Mouse (Mus musculus): ENCODE data around the gene Gpr84. TPM values are rescaled to one million over a fixed set of nuclear protein-coding genes. Genes with fewer than 3 reads are reported as not detected.
"Not testable (repeated sequence)": the region's sequence is repeated elsewhere in the genome, so short reads cannot be mapped to it uniquely, and the experiment has no call there.

Gpr84 gene
- polyA plus RNA-seq, 1 experiment from 2014 or later = 0.24 TPM

DNA sequence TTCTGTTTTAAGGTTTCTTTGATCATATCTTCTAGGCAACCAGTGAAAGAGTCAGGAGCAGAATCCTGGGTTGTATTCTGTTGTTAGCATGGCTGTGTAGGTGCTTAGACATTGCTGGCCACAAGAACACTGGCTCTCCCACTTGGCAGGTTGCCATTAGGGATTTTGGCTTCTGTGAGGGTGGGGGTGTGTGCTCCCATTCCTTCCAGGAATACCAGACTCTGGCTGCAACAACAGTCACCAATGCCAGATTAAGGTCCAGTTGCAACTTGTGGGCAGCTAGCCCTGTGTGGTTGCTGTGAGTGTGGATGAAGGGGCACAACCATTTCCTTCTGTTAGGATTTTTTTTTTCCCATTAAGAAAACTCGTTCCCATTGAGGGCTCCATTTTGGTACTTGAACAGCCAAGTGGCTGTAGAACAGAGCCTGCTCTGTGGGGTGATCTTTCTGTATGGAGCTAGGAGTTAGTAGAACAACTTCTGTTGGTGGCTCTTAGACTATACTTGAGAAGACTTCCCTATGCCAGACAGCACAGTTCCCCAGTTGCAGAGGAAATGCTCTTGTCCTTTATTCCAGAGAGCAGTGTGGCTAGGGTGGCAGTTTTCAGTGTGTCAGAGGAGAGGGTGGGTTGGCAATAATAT lies 24.5 kb downstream of the Gpr84 start:
- peaks cover 13% of the 10 kb centered on the region for H3K4me1 ChIP-seq (replicated peaks; ENCODE audit: control insufficient read depth, insufficient read depth, low read length)
- H3K9me3 ChIP-seq (ENCODE audit: control insufficient read depth, low read length) = no peaks in the 10 kb centered on the region
- no peaks in the 10 kb centered on the region for H3K27me3 ChIP-seq (replicated peaks; ENCODE audit: control insufficient read depth, insufficient read depth, low read length)
- no peak overlapping the region for H3K4me3 ChIP-seq (replicated peaks; ENCODE audit: low read length)
- H3K4me2 ChIP-seq (ENCODE audit: low read length) = no peak overlapping the region
- H3K36me3 ChIP-seq (ENCODE audit: control insufficient read depth, insufficient read depth) = no peaks in the 10 kb centered on the region
- no peak overlapping the region for H3K9ac ChIP-seq (replicated peaks; ENCODE audit: low read depth, low read length)
- peak; percentile 84 for ATAC-seq
- WGBS = 30% methylated on average over 1 of the region's 1 CpGs
- H3K27ac ChIP-seq (ENCODE audit: low read length) = peak overlapping the region; percentile 61

DNA sequence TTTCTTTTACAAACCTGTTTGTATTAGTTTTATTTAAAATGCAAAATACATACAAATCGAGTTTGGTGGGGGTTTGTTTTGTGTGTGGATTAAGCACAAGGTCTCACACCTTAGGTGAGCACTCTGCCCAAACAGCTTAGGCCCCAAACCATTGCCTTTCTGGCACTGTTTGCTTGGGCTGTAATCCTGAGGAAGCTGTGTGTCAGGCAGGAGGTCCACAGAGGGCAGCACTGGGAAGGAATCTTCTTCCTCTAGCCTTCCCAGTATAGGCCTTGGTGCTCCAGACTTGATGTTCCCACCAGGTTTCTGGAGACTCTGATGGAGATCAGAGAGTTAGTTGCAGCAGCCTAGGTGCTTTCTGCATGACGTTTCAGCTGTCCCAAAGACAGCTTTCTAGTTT lies 25.8 kb downstream of the Gpr84 start:
- no peak overlapping the region for H3K9ac ChIP-seq (replicated peaks; ENCODE audit: low read depth, low read length)
- no peak overlapping the region for H3K4me3 ChIP-seq (replicated peaks; ENCODE audit: low read length)
- no peaks in the 10 kb centered on the region for H3K27me3 ChIP-seq (replicated peaks; ENCODE audit: control insufficient read depth, insufficient read depth, low read length)
- no peaks in the 10 kb centered on the region for H3K9me3 ChIP-seq (ENCODE audit: control insufficient read depth, low read length)
- ATAC-seq = no peak
- WGBS = 40% methylated on average over 2 of the region's 2 CpGs
- peaks cover 13% of the 10 kb centered on the region for H3K4me1 ChIP-seq (replicated peaks; ENCODE audit: control insufficient read depth, insufficient read depth, low read length)
- no peak overlapping the region for H3K27ac ChIP-seq (ENCODE audit: low read length)
- H3K4me2 ChIP-seq (ENCODE audit: low read length) = no peak overlapping the region
- H3K36me3 ChIP-seq (ENCODE audit: control insufficient read depth, insufficient read depth) = no peaks in the 10 kb centered on the region

GRCm38 (mm10) chr15:103284066-103284465 lies 26.3 kb downstream of the Gpr84 start:
- no peaks in the 10 kb centered on the region for H3K9me3 ChIP-seq (ENCODE audit: control insufficient read depth, low read length)
- no peak overlapping the region for H3K9ac ChIP-seq (replicated peaks; ENCODE audit: low read depth, low read length)
- no peaks in the 10 kb centered on the region for H3K27me3 ChIP-seq (replicated peaks; ENCODE audit: control insufficient read depth, insufficient read depth, low read length)
- H3K4me2 ChIP-seq (ENCODE audit: low read length) = no peak overlapping the region
- no peak overlapping the region for H3K27ac ChIP-seq (ENCODE audit: low read length)
- no peak overlapping the region for H3K4me3 ChIP-seq (replicated peaks; ENCODE audit: low read length)
- 47% methylated on average over 3 of the region's 3 CpGs for WGBS
- no peak for ATAC-seq
- H3K4me1 ChIP-seq (replicated peaks; ENCODE audit: control insufficient read depth, insufficient read depth, low read length) = peaks cover 13% of the 10 kb centered on the region
- no peaks in the 10 kb centered on the region for H3K36me3 ChIP-seq (ENCODE audit: control insufficient read depth, insufficient read depth)

DNA sequence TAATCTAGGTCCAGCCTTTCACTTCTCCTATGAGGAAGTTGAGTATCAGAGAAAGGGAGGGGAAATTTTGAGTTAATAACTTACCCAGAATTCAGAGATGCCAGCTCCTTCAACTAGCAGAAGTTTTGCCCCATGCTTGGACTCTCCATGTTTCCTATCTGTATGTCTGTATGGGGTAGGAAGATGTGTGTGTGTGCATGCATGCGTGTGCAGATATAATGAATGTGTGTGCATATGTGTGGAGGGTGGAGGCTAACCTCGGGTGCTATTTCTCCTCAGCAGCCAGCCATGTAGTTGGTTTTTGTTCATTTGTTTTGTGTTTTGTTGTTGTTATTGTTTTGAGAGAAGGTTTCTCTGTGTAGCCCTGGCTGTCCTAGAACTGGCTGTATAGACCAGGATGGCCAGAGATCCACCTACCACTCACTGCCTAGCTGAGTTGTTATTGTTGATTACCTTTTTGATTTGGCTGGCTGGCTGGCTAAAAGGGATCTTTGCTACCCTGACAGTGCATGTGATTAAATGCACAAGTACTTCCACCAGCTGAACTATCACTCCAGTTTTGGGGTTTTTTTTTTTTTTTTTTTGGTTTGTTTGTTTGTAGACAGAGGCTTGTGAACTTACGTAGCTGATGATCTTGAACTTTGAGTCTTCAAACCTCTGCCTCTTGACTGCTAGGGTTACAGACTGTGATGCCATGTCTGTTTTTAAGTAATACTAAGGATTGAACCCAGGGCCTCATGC lies 28.8 kb downstream of the Gpr84 start:
- no peak for ATAC-seq
- WGBS = 96% methylated on average over 3 of the region's 3 CpGs

DNA sequence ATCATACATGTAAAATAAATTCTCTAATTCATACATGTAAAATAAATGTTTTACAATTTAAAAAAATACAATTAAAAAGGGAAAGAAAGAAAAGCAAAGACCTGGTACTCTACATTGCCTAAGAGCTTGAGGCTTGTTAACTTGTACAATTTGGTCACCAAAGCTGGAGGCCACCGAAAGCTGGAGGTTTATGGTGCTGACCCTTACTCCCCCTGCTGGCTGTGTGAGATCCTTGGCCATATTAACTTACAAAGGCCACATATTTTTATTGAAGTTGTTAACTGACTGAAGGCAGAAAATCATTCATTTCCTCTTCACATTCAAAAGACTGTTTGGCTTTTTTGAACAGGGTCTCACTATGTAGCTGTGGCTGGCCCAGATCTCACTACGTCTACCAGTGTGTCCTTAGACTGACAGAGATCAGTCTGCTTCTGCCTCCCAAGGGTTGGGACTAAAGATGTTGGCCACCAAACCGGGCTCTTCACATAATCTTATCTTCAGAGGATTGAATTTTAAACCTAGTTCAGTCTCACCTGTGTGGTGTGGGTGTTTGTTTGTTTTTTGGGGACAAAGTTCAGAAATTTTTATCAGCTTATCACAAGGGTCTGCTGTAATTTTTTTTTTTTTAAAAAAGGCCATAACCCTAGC lies 29.5 kb downstream of the Gpr84 start:
- 72% methylated on average over 3 of the region's 3 CpGs for WGBS
- no peaks in the 10 kb centered on the region for H3K9me3 ChIP-seq (ENCODE audit: control insufficient read depth, low read length)
- no peak overlapping the region for H3K4me2 ChIP-seq (ENCODE audit: low read length)
- no peak overlapping the region for H3K27ac ChIP-seq (ENCODE audit: low read length)
- ATAC-seq = no peak
- H3K4me1 ChIP-seq (replicated peaks; ENCODE audit: control insufficient read depth, insufficient read depth, low read length) = peaks cover 10% of the 10 kb centered on the region
- H3K9ac ChIP-seq (replicated peaks; ENCODE audit: low read depth, low read length) = no peak overlapping the region
- no peak overlapping the region for H3K4me3 ChIP-seq (replicated peaks; ENCODE audit: low read length)
- H3K27me3 ChIP-seq (replicated peaks; ENCODE audit: control insufficient read depth, insufficient read depth, low read length) = no peaks in the 10 kb centered on the region
- no peaks in the 10 kb centered on the region for H3K36me3 ChIP-seq (ENCODE audit: control insufficient read depth, insufficient read depth)

More for the DNA sequence above, 28.8 kb downstream of the Gpr84 start:
- Histone ChIP-seq H3K4me3 (replicated peaks; ENCODE audit: low read length) (no peak overlapping the region), H3K9me3 (ENCODE audit: control insufficient read depth, low read length) (no peaks in the 10 kb centered on the region), H3K27me3 (replicated peaks; ENCODE audit: control insufficient read depth, insufficient read depth, low read length) (no peaks in the 10 kb centered on the region), H3K27ac (ENCODE audit: low read length) (no peak overlapping the region), H3K4me1 (replicated peaks; ENCODE audit: control insufficient read depth, insufficient read depth, low read length) (peaks cover 13% of the 10 kb centered on the region), H3K4me2 (ENCODE audit: low read length) (no peak overlapping the region), H3K36me3 (ENCODE audit: control insufficient read depth, insufficient read depth) (no peaks in the 10 kb centered on the region), H3K9ac (replicated peaks; ENCODE audit: low read depth, low read length) (no peak overlapping the region)

DNA sequence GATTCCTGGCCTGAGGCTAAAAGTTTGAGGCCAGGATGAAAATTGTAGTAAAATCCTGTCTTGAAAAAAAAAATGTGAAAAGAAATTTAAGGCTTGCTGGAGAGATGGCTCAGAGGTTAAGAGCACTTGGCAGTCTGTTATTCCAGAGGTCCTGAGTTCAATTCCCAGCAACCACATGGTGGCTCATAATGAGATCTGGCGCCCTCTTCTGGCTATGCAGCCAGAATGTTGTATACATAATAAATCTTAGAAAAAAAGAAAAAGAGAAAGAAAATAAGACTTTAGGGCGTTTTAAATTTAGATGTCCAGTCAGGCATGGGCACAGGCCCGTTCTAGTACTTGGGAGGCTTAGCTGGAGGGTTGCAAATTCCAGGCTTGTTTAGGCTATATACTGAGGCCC lies 30.7 kb downstream of the Gpr84 start:
- Histone ChIP-seq H3K9me3 (ENCODE audit: control insufficient read depth, low read length) (no peaks in the 10 kb centered on the region), H3K4me2 (ENCODE audit: low read length) (no peak overlapping the region), H3K4me1 (replicated peaks; ENCODE audit: control insufficient read depth, insufficient read depth, low read length) (0 out of 2 replicates have a peak, but pooled peaks cover under 1% of the 10 kb centered on the region), H3K27ac (ENCODE audit: low read length) (no peak overlapping the region), H3K27me3 (replicated peaks; ENCODE audit: control insufficient read depth, insufficient read depth, low read length) (no peaks in the 10 kb centered on the region), H3K9ac (replicated peaks; ENCODE audit: low read depth, low read length) (no peak overlapping the region), H3K4me3 (replicated peaks; ENCODE audit: low read length) (no peak overlapping the region), H3K36me3 (ENCODE audit: control insufficient read depth, insufficient read depth) (no peaks in the 10 kb centered on the region)
- no peak for ATAC-seq
- 61% methylated on average over 3 of the region's 3 CpGs for WGBS

DNA sequence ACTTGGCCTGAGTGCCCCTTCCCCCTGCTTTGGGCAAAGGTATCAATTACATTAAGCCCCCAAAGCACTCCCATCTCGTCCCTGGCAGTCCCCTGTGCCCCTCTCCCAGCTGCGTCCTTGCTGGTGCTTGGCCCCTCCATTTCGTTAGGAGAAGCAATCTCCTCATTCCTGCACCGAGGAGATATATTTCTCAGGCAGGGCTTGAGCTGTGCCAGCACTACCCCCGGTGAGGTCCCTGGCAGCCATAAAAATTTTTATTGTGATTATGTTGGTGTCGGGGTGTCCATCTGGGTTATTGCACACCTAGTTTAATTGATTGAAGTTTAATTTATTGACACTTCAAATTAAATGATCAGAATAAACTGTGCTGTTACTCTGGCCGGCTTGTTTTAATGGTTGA lies 32.5 kb downstream of the Gpr84 start:
- Histone ChIP-seq H3K4me1 (replicated peaks; ENCODE audit: control insufficient read depth, insufficient read depth, low read length) (peaks cover 12% of the 10 kb centered on the region), H3K4me2 (ENCODE audit: low read length) (no peak overlapping the region), H3K27me3 (replicated peaks; ENCODE audit: control insufficient read depth, insufficient read depth, low read length) (no peaks in the 10 kb centered on the region), H3K9me3 (ENCODE audit: control insufficient read depth, low read length) (no peaks in the 10 kb centered on the region), H3K4me3 (replicated peaks; ENCODE audit: low read length) (no peak overlapping the region), H3K9ac (replicated peaks; ENCODE audit: low read depth, low read length) (no peak overlapping the region), H3K27ac (ENCODE audit: low read length) (no peak overlapping the region), H3K36me3 (ENCODE audit: control insufficient read depth, insufficient read depth) (no peaks in the 10 kb centered on the region)
- ATAC-seq = no peak
- 61% methylated on average over 7 of the region's 7 CpGs for WGBS

- peaks cover 12% of the 10 kb centered on the region for H3K4me1 ChIP-seq (replicated peaks; ENCODE audit: control insufficient read depth, insufficient read depth, low read length)
- ATAC-seq; H3K27me3 ChIP-seq (replicated peaks; ENCODE audit: control insufficient read depth, insufficient read depth, low read length); H3K9ac ChIP-seq (replicated peaks; ENCODE audit: low read depth, low read length); H3K36me3 ChIP-seq (ENCODE audit: control insufficient read depth, insufficient read depth); H3K4me2 ChIP-seq (ENCODE audit: low read length); H3K27ac ChIP-seq (ENCODE audit: low read length); H3K4me3 ChIP-seq (replicated peaks; ENCODE audit: low read length); H3K9me3 ChIP-seq (ENCODE audit: control insufficient read depth, low read length): not testable (repeated sequence)
- WGBS = 84% methylated on average over 3 of the region's 3 CpGs
Observed at GRCm38 (mm10) chr15:103275943-103276342, 34.5 kb downstream of the Gpr84 start.

DNA sequence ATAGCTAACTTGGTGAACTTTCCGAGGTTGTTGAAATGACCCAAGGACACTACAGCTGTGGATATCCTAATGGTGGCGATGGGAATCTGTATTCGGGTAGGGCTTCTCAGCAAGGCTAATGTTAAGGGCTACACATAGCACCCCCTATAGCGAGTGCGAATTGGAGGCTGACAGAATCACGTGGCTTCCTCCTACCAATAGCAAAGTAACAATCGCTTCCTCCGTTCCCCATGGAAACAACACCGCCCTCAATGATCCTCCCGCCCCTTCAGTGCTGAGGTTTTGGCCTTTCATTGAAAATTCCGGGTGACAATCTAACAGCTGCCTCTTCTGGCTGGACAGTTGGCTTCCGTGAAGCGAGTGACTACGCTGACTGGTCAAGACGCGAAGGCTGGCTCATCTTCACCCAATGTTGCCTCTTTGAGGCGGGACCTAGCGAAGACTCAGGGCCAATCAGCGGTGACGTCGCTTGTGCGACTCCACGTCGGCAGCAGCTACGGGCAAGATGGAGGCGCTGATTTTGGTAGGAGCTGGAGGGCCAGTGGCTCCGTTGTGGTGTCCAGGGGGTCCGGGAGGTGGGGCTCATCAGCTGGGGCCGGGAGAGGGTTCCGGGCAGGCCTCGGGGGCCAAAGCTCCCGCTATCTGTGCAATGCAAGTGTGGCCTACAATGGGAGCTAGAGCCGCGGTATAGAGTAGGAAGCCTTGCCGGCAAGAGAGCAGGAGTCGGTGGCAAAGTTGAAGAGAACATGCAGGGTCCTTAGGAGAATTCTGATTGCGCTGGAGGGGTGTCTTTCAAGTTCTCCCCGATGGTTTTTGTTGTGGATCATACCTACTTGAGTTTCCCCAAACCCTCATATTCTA lies 37.8 kb downstream of the Gpr84 start, which contains the start of gene Copz1:
Gene Copz1, plus strand, starts transcription at position 296 of the 861 bp plus-strand sequence.
- peak within 1 kb of the TSS; percentile 83 for H3K4me3 ChIP-seq (replicated peaks; ENCODE audit: low read length)
- H3K9ac ChIP-seq (replicated peaks; ENCODE audit: low read depth, low read length) = peak within 1 kb of the TSS; percentile 83
- ATAC-seq = peak; percentile 99
- no peaks in the 10 kb centered on the region for H3K27me3 ChIP-seq (replicated peaks; ENCODE audit: control insufficient read depth, insufficient read depth, low read length)
- under 1% methylated on average over 38 of the region's 38 CpGs for WGBS
- H3K9me3 ChIP-seq (ENCODE audit: control insufficient read depth, low read length) = no peaks in the 10 kb centered on the region
- peak within 1 kb of the TSS; percentile 77 for H3K4me2 ChIP-seq (ENCODE audit: low read length)
- H3K27ac ChIP-seq (ENCODE audit: low read length) = peak within 1 kb of the TSS; percentile 48; the same call in 1 of the 2 replicates
- H3K36me3 ChIP-seq (ENCODE audit: control insufficient read depth, insufficient read depth) = no peaks in the 10 kb centered on the region
- H3K4me1 ChIP-seq (replicated peaks; ENCODE audit: control insufficient read depth, insufficient read depth, low read length) = peaks cover 12% of the 10 kb centered on the region
